Mouse (Mus musculus) limb, embryonic 11.5 days (tissue): ENCODE data around the gene Slc39a13. TPM values are rescaled to one million over a fixed set of nuclear protein-coding genes. Genes with fewer than 3 reads are reported as not detected.
"Not testable (repeated sequence)": the region's sequence is repeated elsewhere in the genome, so short reads cannot be mapped to it uniquely, and the experiment has no call there.

Experiments
- ATAC-seq: fragments of 200-750 bp; cut with Nextera tagmentation; 2 replicates; pipeline ENCODE4 v1.8.0; 2017; ENCODE audit warnings: low read depth; ENCODE audit not compliant: insufficient number of reproducible peaks, low FRiP score, low TSS enrichment
- DNase-seq: peaks from one replicate; pipeline ENCODE4 v3.0.0-alpha.2; 2015; ENCODE audit warnings: low spot score
- H3K27ac ChIP-seq: fragments of 300-500 bp; sonication (generic); replicated peaks from 2 replicates; pipeline ENCODE4 v1.5.1; 2014; ENCODE audit warnings: low read depth, mild to moderate bottlenecking, low read length
- H3K27me3 ChIP-seq: fragments of 300-500 bp; sonication (generic); 2 replicates; pipeline ENCODE4 v1.6.1; 2014; ENCODE audit warnings: mild to moderate bottlenecking, low read length, mixed read lengths; ENCODE audit not compliant: control insufficient read depth, insufficient read depth
- H3K36me3 ChIP-seq: fragments of 300-500 bp; sonication (generic); 2 replicates; pipeline ENCODE4 v1.6.1; 2014; ENCODE audit warnings: mild to moderate bottlenecking, low read length, moderate library complexity, mixed read lengths; ENCODE audit not compliant: control insufficient read depth, insufficient read depth
- H3K4me1 ChIP-seq: fragments of 300-500 bp; sonication (generic); 2 replicates; pipeline ENCODE4 v1.6.1; 2014; ENCODE audit warnings: low read length, mixed read lengths; ENCODE audit not compliant: control insufficient read depth, insufficient read depth
- H3K4me2 ChIP-seq: fragments of 300-500 bp; sonication (generic); 2 replicates; pipeline ENCODE4 v1.6.1; 2014; ENCODE audit warnings: low read depth, mild to moderate bottlenecking, moderate library complexity; ENCODE audit not compliant: severe bottlenecking
- H3K4me3 ChIP-seq: fragments of 300-500 bp; sonication (generic); 2 replicates; pipeline ENCODE4 v1.5.1; 2014; ENCODE audit warnings: low read depth, low read length
- H3K9ac ChIP-seq: fragments of 300-500 bp; sonication (generic); 2 replicates; pipeline ENCODE4 v1.6.1; 2014; ENCODE audit warnings: mild to moderate bottlenecking, low read length
- H3K9me3 ChIP-seq: fragments of 300-500 bp; sonication (generic); 2 replicates; pipeline ENCODE4 v1.6.1; 2016; ENCODE audit warnings: low read length; ENCODE audit not compliant: control insufficient read depth
- WGBS: fragments of 180-500 bp; shearing (Covaris S2); extraction: QIAGEN DNeasy Blood & Tissue Kit; methylation state at CpG from one replicate; pipeline ENCODE4 v1.1.7; 2014; 5-methylcytosine and 5-hydroxymethylcytosine counted together
- polyA plus RNA-seq: library from polyadenylated mRNA; unstranded; fragments of >200 nt; fragmentation: Nextera tagmentation; extraction: Ambion mirVana; gene quantifications from 2 replicates; pipeline ENCODE4 v1.2.1, GENCODE M21; 2014

Slc39a13 gene
- polyA plus RNA-seq, 1 experiment from 2014 or later, result 27.1 TPM

- H3K27ac ChIP-seq, result no peak overlapping the region
- no peak overlapping the region for H3K4me2 ChIP-seq
- no peaks in the 10 kb centered on the region for H3K27me3 ChIP-seq
- H3K9ac ChIP-seq, result no peak overlapping the region
- no peak for DNase-seq
- WGBS, result 80% methylated on average over 6 of the region's 6 CpGs
- H3K36me3 ChIP-seq, result no peaks in the 10 kb centered on the region
- ATAC-seq, result no peak
- H3K4me1 ChIP-seq, result no peaks in the 10 kb centered on the region
- H3K4me3 ChIP-seq, result no peak overlapping the region
- H3K9me3 ChIP-seq, result no peaks in the 10 kb centered on the region
These were observed 43.6 kb upstream of the Slc39a13 start for GRCm38 (mm10) chr2:91113852-91114251.

GRCm38 (mm10) chr2:91113334-91113733 lies 43.1 kb upstream of the Slc39a13 start:
- 79% methylated on average over 10 of the region's 10 CpGs for WGBS
- no peaks in the 10 kb centered on the region for H3K36me3 ChIP-seq
- no peaks in the 10 kb centered on the region for H3K4me1 ChIP-seq
- H3K4me2 ChIP-seq, result no peak overlapping the region
- no peaks in the 10 kb centered on the region for H3K9me3 ChIP-seq
- H3K4me3 ChIP-seq, result no peak overlapping the region
- no peak for ATAC-seq
- DNase-seq, result no peak
- H3K27ac ChIP-seq, result no peak overlapping the region
- H3K9ac ChIP-seq, result no peak overlapping the region
- no peaks in the 10 kb centered on the region for H3K27me3 ChIP-seq

GRCm38 (mm10) chr2:91112491-91112890 lies 42.3 kb upstream of the Slc39a13 start:
- DNase-seq, result no peak
- H3K4me1 ChIP-seq, result no peaks in the 10 kb centered on the region
- H3K4me3 ChIP-seq, result no peak overlapping the region
- ATAC-seq, result no peak
- H3K4me2 ChIP-seq, result no peak overlapping the region
- WGBS, result 65% methylated on average over 4 of the region's 4 CpGs
- no peaks in the 10 kb centered on the region for H3K9me3 ChIP-seq
- no peak overlapping the region for H3K9ac ChIP-seq
- H3K27ac ChIP-seq, result no peak overlapping the region
- no peaks in the 10 kb centered on the region for H3K27me3 ChIP-seq
- no peaks in the 10 kb centered on the region for H3K36me3 ChIP-seq

- not testable (repeated sequence) for ATAC-seq, H3K4me3 ChIP-seq, H3K9ac ChIP-seq, H3K36me3 ChIP-seq, H3K27ac ChIP-seq, DNase-seq, H3K9me3 ChIP-seq, H3K4me2 ChIP-seq, H3K4me1 ChIP-seq, H3K27me3 ChIP-seq
- 93% methylated on average over 3 of the region's 3 CpGs for WGBS
These were observed 41.6 kb upstream of the Slc39a13 start for GRCm38 (mm10) chr2:91111832-91112231.

GRCm38 (mm10) chr2:91110429-91110828 lies 40.2 kb upstream of the Slc39a13 start:
- no peaks in the 10 kb centered on the region for H3K36me3 ChIP-seq
- ATAC-seq, result no peak
- WGBS, result 73% methylated on average over 6 of the region's 6 CpGs

GRCm38 (mm10) chr2:91109807-91110385 lies 39.7 kb upstream of the Slc39a13 start:
- ATAC-seq, result no peak
- Histone ChIP-seq H3K36me3 (no peaks in the 10 kb centered on the region), H3K9ac (no peak overlapping the region), H3K4me3 (no peak overlapping the region), H3K4me1 (no peaks in the 10 kb centered on the region), H3K27ac (no peak overlapping the region), H3K4me2 (no peak overlapping the region), H3K27me3 (no peaks in the 10 kb centered on the region), H3K9me3 (no peaks in the 10 kb centered on the region)
- 85% methylated on average over 5 of the region's 5 CpGs for WGBS
- DNase-seq, result no peak

More at GRCm38 (mm10) chr2:91110429-91110828, 40.2 kb upstream of the Slc39a13 start:
- DNase-seq, result no peak
- Histone ChIP-seq H3K4me3 (no peak overlapping the region), H3K27me3 (no peaks in the 10 kb centered on the region), H3K4me2 (no peak overlapping the region), H3K9ac (no peak overlapping the region), H3K4me1 (no peaks in the 10 kb centered on the region), H3K27ac (no peak overlapping the region), H3K9me3 (no peaks in the 10 kb centered on the region)

GRCm38 (mm10) chr2:91109241-91109640 lies 39.0 kb upstream of the Slc39a13 start:
- DNase-seq (no peak), ATAC-seq (no peak)
- no peaks in the 10 kb centered on the region for H3K4me1 ChIP-seq
- 82% methylated on average over 5 of the region's 5 CpGs for WGBS
- H3K36me3 ChIP-seq, result no peaks in the 10 kb centered on the region
- no peaks in the 10 kb centered on the region for H3K27me3 ChIP-seq
- H3K4me2 ChIP-seq, result no peak overlapping the region
- no peak overlapping the region for H3K4me3 ChIP-seq
- H3K27ac ChIP-seq, result no peak overlapping the region
- H3K9ac ChIP-seq, result no peak overlapping the region
- no peaks in the 10 kb centered on the region for H3K9me3 ChIP-seq

- 88% methylated on average over 3 of the region's 3 CpGs for WGBS
- Histone ChIP-seq H3K4me2 (no peak overlapping the region), H3K9me3 (no peaks in the 10 kb centered on the region), H3K4me3 (no peak overlapping the region), H3K27me3 (no peaks in the 10 kb centered on the region), H3K9ac (no peak overlapping the region), H3K4me1 (no peaks in the 10 kb centered on the region), H3K27ac (no peak overlapping the region), H3K36me3 (no peaks in the 10 kb centered on the region)
- DNase-seq (no peak), ATAC-seq (no peak)
These were observed 37.9 kb upstream of the Slc39a13 start for GRCm38 (mm10) chr2:91108156-91108555.
